Mouse (Mus musculus) megakaryocyte, adult 5-6 weeks (primary cell): ENCODE data around the gene Dot1l. TPM values are rescaled to one million over a fixed set of nuclear protein-coding genes. Genes with fewer than 3 reads are reported as not detected.
A peak's percentile ranks its signal among the peaks of the same experiment; 100 is the strongest.

ENCODE experiments used
- ATAC-seq: 2 replicates; pipeline ENCODE4 v1.8.0; 2016; ENCODE audit warnings: mild to moderate bottlenecking, inconsistent platforms; ENCODE audit not compliant: poor library complexity, severe bottlenecking
- total RNA-seq, 2 experiments: library from RNA; stranded (forward) in 1 of 2; stranded (reverse) in 1 of 2; fragments of 153-499, 151-499 nt in 1 of 2; fragments of 221-1000, 200-1000 nt in 1 of 2; gene quantifications; 2 replicates each; pipeline versions ENCODE4 v1.2.3 to v1.2.4; 2015 to 2017

Dot1l gene
- total RNA-seq (2015) (19.5 and 23.0 TPM in 2 replicates), total RNA-seq (2017) (6.9 and 9.8 TPM in 2 replicates)

DNA sequence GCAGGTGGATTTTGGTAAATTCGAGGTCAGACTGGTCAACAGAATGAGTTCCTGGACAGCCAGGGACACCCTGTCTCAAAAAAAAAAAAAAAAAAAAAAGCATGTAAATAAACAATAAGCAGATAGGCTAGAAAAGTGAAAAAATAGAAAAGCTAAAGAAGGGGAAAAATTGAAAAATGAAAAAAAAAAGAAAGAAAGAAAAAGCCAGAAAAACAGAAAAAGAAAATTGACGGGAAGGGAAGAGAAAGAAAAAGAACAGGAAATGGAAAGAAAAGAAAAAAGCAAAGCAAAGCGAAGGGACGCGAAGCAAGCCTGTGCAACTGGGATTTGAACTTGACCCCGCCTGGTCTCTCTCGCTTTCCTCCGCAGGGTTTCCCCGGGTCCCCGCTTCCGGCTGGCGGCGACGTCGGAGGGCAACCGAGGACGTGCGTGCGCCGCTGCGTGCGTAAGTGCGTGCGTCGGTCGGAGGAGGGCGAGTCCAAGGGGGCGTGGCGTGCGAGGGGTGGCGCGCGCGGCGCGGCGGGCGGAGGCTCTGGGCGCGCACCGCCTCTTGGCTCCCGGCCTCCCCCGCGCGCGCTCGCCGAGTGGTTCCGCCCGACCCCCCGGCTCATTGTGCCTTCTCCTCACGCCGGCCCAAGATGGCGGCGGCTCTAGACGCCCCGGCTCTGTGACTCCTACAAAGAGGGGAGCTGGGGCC lies at the start of gene Dot1l:
TSS of gene Dot1l (plus strand) at position 613 of the 697 bp plus-strand sequence.
- peak; percentile 86 for ATAC-seq

DNA sequence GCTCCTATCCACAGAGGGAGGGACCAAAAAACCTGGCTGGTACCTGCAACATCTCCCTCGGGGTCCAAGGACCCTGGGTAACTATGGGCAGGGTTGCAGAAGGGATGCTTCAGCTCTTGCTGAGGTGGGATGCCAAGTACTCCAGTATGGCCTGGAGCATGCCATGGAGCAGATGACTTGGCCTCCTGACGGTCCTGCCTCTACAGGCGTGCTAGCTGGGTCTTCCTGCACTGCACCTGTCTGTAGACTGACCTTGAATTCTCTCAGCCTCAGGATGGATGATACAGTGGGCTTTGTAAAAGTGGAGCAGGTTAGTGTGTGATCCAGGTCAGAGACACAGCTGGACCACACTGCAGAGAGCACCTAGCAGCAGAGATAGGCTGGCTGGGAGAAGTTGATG lies 49.5 kb upstream of the Dot1l start:
- no peak for ATAC-seq

DNA sequence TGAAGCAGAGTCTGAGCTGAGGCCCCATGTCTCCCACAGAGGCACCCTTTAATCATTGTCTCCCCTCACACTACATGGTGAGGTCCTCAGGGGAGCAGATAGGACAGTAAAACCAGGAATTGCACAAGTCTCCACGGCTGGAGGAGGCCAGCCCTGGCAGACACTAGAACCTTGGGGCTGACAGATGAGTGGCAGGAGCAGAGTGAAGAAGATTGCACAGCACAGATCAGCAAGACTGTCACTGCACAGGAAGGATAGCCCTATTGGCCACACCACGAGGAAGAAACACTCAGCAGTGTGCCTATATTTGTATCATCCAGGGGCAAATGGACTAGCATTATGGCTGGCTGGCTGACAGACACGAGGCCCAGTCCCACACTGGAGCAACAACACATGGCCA lies 44.2 kb upstream of the Dot1l start:
- ATAC-seq: no peak

DNA sequence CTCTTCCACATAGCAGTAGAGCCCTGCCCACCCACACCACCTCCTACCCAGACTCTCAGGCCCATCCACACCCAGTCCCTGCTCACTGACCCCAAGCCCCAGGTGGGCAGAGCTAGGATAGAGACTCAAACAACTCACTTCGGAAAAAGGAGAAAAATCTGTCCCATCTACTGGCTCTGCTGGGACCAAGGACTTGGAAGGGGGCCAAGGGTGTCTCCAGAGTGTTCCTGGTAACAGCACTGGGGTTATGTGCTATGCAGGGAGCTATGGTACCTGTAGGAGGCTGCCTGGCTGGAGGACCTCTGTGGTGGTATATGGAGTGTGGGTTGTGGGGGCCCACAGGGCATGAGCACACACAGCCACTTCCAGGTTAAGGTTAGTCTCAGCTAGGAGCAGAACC lies 37.7 kb upstream of the Dot1l start:
- ATAC-seq: no peak

DNA sequence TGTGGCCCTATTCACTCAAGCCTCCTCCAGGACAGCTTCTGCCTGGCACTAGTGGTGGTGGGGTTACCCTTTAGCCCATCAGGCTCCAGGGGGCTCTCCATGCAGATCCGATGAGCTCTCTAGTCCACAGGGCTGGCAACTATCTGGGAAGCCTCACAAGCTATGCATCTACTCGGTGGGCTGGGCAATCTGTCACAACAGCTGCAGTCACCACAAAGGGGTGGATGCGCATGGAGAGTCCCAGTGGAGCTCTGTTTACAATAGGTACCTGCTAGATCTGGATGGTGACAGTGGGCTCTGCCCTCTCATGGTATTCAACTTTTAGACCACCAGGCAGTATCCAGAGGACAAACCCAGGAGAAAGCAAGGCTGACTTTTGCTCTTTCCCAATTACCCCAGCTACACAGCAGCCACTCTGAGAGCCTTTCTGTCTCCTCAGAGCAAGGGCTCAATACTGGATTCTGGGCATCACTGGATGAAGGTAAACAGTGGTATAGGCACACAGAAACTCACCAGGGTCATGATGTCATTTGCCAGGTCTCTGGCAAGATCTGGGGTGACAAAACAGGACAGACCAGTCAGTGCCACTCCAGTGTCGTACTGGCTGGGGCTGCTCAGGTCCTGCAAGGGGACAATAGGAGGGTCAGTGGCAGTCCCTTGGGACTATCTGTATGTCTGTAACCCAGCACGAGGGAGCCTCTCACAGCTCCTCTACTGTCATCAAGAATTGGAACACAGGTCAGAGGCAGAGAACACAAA lies 27.5 kb upstream of the Dot1l start:
- ATAC-seq: no peak

DNA sequence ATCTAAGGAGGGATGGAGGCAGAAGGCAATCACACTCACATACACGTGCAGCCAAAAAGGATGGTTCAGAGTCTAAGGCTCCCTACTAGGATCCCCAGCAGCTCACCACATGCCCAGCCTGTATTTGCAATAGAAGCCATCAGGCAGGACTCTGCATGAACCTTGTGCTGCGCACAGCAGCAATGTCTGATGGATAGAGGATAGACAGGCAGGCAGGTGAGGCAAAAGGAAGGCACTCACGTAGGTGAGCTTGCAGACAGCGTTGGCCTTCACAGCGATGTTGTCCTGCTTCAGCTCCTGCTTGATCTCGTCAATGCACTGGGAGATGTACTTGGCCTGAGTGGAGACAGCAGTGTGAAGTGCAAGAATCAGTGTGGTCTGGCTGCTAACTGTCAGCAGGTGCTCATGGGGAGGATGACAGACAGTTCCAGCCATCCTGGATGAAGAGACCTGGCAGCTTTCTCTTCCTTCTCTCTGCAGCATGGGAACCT lies 22.4 kb upstream of the Dot1l start:
- no peak for ATAC-seq

DNA sequence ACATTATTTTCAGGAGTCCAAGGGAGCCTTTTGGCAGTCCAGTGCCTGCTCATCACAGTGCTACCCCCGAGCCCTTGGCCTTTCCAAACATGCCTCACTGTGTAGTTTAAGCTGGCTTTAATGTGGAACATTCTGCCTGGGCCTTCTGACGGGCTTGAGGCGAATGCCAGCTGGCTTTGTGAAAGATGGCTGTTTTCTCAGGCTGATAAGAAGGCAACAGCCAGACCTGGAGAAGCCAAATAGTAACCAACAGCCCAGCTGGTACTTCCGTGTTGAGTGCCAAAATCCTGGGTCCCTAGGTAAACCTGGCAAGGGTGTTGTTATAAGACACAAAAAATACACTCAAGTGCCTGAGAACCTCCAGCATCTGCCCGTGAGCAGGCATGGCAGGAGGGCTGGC lies 18.3 kb upstream of the Dot1l start:
- no peak for ATAC-seq

DNA sequence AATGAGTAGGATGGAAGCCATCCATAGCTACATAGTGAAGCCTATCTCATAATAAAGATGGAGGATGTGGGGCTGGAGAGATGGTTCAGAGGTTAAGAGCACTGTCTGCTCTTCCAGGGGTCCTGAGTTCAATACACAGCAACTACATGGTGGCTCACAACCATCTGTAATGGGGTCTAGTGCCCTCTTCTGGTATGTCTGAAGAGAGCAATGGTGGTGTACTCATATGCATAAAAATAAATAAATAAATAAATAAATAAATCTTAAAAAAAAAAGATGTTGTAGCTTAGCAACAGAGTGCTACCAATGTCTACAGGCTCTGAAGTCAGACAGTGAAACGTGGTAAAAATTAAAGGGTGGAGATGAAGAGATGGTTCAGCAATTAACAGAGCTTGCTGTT lies 16.3 kb upstream of the Dot1l start:
- no peak for ATAC-seq

DNA sequence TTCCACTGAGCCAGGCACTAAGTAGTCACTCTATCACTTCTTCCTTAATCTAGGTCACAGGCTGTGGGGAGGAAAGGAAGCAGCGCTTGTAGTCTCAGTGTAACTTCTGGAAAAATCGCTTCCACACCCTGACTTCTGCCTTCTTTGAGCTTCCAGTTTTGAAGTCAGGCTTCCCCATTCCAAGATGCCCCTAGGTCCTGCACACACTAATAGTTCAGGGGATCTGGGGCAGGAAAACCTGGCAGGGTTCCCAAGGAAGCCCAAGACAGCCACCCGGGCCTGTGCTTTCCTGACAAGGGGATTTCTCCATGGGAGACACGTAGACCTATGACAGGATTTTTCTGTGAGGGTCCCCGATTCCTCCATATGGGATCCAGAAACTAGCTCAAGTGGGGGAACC lies 13.9 kb upstream of the Dot1l start:
- peak; percentile 13 for ATAC-seq

DNA sequence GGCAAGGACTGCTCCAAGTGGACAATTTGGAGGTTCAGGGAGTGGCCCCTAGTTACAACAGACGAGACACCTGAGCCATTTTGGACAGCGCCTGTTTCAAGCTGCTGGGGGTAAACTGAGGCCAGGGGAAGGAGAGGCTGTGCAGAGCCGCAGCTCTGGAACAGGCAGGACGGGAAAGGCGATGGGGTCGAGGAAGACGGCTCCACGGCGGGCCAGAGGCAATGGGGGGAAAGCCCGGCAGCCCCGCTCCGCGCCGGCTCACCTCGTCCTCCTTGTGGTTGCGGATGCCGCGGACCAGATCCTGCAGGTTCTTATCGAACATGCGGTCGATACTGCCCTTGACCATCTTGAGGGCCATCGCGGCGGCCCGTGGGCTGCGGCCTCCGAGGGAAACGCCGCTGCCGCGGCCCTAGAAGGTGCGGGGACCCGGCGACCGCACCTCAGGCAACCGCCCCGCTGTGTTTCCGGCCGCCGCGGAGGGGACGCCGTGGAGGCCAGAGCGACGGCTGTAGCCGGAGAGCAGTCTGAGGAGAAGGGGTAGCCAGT lies 13.3 kb upstream of the Dot1l start:
- ATAC-seq: peak; percentile 11; the same call in 1 of the 2 replicates

DNA sequence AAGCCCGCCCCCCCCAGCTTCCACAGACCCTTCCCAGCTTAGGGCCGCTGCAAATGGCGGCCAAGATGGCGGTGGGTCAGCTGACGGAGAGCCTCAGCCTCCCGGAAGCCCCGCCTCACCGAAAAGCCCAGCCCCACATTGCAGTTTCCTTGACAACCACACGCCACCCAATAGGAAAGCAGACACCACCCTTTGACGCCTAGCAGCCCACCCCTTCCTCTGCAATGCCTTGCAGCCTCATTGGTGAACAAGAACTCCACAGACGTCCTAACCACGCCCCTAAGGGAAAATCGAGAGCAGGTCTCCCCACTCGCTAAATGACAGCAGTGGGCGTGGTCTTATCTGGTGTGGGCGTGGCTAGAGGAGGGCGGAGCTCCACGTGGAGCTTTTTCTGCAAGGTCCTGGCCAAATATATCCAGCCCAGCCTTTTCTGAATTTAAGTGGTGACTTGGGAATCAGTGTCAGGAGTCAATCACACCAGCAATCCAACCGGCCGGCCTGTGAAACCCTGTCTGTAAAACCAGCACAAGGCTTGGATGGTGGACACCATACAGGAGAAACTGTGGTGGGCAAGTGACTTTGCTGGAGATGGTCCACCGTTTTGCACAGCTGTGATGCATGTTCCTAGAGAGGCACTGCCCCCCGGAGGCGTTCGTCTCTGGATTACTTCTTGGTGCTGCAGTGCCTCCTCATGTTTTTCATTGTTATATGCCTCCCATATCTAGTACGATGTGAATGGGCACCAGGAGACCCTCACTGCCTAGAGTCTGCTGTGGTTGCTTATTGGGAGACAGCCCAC lies 12.6 kb upstream of the Dot1l start, which contains the start of gene Ap3d1:
TSS of gene Ap3d1 (minus strand) at position 85 of the 799 bp plus-strand sequence.
- peak; percentile 95 for ATAC-seq

DNA sequence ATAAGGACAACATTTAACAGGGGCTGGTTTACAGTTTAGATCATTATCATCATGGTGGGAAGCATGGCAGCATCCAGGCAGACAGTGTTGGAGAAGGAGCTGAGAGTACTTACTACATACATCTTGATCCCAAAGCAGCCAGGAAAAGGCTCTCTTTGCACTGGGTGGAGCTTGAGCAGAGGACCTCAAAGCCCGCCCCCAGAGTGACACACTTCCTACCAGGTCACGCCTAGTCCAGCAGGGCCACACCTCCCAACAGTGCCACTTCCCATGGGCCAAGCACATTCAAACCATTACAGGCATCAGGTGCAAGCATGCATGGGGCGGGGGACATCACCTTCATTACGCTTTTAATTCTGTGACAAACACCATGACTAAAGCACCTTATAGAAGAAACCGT lies 10.7 kb upstream of the Dot1l start:
- ATAC-seq: peak; percentile 48

DNA sequence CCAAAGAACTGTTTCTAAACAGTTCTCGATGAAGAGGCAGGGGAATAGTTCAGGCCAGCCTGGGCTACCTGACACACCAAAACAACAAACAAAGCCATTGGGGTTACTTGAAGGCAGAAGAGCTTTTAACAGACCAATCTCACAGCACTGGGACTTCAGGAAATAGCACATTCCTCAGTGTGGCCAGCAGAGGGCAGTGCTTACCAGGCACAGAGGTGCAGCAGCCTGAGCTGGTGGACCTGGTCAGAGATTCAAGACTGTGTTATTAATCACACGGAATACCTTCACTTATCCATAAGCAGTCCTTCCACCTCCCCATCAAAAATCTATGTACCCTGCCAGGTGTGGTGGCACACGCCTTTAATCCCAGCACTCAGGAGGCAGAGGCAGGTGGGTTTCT lies 7.6 kb upstream of the Dot1l start:
- peak; percentile 64 for ATAC-seq

DNA sequence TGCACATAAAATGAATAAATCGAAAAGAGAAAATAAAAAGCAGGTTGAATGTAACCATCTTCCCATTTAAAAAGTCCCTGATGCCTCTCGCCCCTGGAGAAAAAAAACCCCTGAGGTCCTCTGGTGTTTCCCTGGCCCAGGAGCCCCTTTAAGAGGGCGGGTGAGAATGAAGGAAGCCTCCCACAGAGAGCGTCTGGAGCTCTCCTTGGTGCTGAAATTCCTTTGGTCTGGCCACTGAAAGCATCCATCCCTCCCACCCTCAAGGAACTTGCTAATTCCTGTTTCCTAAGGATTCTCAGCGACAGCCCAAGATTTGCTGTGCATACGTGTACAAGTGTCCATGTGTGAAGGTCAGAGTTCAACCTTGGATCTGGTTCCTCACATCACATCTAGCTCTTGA lies 6.4 kb upstream of the Dot1l start:
- no peak for ATAC-seq

DNA sequence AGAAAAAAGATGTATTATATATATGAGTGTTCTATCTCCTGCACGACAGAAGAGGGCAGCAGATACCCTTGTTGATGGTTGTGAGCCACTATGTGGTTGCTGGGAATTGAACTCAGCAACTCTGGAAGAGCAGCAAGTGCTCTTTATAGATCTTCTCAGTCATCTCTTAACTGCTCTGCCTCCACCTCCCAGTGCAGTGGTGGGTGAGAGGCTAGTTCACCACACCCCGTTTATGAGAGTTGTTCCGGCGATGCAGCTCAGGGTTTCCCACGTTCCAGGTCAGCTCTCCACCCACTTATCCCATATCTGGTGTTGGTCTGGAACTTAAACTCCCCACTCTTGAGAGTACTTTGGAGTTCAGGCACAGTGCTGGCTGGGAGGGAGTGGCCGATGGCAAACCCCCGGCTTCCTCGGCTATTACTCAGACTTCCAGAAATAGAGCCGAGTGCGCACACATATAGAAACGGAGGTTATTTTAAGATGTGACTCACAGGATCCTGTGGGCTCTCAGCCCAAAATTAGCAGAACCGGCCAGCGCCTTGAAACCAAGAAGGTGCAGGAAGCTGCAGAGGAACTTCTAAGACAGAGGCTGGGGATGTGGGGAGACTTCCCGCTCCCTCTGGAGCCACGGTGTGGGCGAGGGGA lies 3.7 kb upstream of the Dot1l start:
- ATAC-seq: peak; percentile 48

DNA sequence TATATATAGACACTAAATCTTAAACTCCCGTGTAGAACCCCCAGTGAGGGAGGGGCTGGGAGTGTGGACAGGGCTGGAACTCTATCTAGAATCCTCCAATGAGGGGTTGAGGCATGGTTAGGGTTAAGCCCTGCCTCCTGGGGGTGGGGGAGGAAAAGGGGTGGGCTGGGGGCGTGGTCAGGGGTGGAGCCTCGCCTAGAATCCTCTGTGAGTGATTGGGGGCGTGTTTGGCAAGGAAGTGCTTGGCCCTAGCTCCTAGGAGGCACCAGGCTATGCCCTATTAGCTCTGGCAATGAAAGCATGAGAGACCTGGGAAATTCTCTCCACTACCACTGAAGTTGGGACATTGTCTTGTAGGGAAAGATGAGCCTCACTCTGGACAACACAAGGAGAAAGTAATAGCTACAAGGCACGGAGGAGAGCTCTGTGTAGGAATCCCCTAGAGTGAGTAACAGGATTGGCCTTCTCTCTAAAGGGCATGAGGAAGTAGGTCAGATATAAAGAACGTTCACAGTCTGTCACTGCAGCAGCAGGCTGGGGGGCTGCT lies 2.9 kb upstream of the Dot1l start:
- peak; percentile 14 for ATAC-seq

DNA sequence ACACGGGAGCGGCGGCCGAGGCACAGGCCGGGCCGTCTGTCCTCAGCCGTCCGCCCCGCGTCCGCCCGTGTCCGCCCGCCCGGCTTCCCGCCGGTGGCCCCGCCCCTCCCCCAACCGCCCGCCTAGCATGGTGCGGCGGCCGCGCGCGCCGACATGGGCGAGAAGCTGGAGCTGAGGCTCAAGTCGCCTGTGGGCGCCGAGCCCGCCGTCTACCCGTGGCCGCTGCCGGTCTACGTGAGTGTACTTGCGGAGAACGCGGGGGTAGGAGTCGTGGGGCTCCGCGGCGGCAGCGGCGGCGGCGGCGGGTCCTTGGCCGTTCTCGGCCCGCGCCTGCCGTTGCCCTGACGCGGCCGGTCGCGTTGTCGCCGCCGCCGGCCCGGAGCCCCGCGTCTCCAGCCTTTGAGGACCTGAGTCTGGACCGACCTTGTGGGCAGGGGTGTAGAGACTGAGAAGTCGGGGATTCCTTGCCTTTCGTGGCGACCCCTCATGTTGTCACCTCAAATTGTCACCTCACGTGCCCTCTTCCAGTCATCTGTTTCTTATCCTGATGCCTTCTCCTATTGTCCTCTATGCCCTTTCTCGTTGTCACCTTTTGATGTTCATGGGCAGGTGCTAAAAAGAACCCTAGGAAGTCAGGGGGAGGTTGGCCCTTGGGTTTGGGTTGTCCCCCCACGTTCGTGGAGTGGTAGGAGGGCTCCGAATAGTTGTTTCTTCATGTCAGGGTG lies 447 bp downstream of the Dot1l start:
- no peak for ATAC-seq

DNA sequence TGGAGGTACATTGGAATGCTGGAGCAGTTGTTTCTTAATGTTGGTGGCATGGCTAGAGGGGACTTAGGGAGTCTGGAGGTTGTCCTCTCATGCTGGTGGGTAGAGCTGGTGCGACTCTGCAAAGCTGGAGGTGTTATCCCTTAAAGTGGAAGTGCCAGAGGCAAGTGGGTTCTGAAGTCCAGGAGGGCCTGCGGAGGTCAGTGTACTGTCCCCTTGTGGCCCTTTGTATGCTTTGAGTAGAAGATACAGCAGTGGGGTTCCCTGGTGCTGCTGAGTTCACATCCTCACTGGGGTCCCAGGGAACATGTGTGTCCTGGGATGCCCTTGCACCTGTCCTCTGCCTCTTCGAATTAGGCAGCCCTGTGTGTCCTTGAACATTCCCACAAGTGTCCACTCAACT lies 1.1 kb downstream of the Dot1l start:
- no peak for ATAC-seq

DNA sequence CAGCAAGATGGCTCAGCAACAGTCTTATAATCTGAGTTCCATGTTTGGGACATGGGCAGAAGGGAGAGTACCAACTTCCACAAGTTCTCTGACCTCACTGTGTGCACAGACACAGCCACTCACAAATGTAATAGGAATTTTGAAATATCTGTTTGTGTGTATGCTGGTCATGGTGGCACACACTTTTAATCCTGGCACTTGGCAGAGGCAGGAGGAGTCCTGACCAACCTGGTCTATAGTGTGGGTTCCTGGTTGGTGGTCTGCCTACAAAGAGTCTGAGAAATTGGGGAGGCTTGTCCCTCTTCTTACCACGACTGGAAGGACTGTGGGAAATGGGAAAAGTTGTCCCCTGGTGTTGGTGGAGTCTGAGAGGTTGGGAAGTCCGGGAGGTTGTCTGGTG lies 1.5 kb downstream of the Dot1l start:
- no peak for ATAC-seq

DNA sequence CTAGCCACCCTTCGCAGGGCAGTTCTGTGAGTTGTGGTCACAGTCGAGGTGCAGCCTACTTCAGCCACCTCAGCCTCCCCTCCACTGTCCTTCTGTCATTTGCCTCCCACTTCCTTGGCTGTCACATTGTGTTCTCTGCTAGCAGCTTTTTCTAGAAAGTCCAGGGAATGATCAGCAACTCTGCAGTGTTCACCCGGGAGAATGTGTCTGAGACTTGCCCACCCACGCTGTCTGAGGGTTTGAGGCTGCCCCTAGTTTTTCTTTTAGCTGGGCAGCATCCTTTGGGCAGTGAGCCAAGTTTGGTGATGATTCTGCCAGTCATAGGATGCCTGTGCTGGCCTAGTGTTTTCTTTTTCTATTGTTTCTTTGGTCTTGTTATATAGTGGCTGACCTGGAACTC lies 2.0 kb downstream of the Dot1l start:
- ATAC-seq: no peak
